Mouse (Mus musculus): ENCODE measurements around the gene Snx27.
A peak's percentile ranks its signal among the peaks of the same experiment; 100 is the strongest.

The Snx27 gene

GRCm38 (mm10) chr3:94582456-94582891 lies at the start of gene Snx27:
Gene Snx27 (minus strand): TSS chr3:94582716.
- peak; percentile 84 to 85 for DNase-seq

DNA sequence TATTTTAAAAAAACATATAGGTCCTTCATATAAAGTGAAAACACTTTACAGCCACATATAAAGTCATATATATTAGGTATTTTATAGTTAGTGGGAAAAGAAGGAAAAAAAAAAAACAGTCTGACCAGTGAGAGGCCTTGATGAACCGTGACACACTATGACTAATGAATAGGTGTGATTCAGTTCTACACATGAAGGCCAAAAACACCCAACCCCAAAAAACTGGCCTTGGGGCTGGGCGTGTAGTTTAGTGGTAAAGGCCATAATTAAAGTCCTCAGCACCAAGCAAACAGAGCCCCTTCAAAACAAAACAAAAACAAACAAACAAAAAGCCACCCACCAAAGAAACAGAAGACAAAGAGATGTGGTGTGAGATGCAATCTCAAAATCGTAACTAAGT lies 47.4 kb upstream of the Snx27 start:
- no peak for DNase-seq

- DNase-seq: no peak
Measured at GRCm38 (mm10) chr3:94628712-94629111, 46.2 kb upstream of the Snx27 start.

DNA sequence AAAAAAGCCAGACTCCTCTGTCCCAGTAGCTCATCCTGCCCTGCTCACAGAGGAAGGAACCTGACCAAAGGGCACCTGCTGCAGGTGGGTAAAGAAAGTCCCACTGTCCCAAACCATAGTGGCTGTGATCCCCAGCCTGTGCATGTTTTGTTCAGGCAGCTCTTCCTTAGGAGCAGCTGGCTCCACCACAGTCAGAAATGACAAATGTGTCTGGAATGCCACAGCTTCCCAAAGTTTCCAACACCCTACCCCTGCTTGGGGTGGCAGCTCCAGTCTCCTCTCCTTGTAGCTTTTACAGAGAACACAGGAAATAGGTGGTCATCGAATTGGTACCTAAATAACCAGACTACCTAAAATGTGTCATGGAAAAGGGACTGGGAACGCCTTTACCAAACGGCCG lies 41.8 kb upstream of the Snx27 start:
- no peak for DNase-seq

GRCm38 (mm10) chr3:94622550-94622949 lies 40.0 kb upstream of the Snx27 start:
- no peak for DNase-seq

DNA sequence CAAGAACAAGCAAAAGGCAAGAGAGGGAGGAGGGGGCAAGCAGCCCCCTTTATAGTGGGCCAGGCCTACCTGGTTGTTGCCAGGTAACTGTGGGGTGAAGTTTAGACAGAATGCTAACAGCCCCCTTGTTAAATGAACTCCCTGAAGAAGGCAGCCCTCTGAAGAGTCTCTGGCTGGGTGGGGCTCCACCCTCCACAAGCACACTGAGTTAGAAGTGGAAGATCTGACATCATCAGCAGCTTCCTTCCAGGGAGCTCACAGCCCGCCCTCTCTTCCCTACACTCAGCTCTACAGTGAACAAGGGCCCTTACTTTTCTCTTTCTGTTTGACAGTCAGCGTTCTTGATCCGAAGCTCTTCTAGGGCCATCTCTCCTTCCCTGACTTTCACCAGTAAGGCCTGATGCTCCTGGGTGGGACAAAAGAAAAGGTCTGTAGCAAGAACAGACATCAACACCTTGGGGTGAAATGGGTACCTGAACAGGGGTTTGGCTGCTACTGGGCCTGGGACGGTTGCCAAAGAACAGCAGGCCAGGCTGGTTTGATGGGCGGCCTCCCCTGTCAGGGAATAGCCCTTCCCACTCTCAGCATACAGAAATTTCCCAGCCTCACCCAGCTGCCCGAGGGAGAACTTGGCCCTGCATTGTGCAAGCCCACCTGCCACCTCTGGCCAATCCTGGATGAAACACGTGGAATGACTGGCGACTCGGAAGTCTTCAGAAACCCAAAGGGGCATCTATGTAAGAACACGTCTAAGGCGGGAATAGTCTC lies 39.4 kb upstream of the Snx27 start:
- DNase-seq: no peak

- DNase-seq: peak; percentile 70 to 71
Measured at GRCm38 (mm10) chr3:94616717-94617116, 34.2 kb upstream of the Snx27 start.

DNA sequence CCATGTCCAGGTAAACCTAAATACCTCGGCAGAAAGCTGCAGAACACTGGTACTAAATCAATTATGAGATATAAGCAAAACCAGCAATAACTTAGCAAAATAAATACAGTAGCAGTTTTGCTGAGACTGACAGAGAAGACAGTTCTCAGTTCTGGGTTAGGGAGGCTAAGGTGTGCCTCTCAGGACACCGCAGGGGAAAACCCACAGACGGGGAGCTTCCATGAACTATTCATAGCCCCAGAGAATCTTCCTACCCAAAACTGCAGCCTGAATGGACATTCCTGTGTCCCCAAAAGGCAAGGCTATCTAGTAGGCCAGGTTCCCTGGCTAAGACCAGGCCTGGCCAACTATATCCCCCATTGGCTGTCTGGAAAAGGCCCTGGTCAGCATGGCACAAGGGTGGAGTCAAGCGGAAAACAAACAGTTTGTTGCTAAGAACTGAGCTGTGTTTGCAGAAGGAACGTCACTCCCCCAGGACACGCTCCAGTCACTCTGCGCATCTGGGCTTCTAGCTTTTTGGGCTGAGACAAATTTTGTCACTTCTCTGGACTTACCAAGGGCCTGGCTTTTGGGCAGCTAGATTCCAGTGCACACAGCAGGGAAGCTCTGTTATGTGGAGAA lies 30.9 kb upstream of the Snx27 start:
- DNase-seq: no peak

- DNase-seq: no peak
Measured at GRCm38 (mm10) chr3:94612274-94612673, 29.8 kb upstream of the Snx27 start.

GRCm38 (mm10) chr3:94611834-94612233 lies 29.3 kb upstream of the Snx27 start:
- no peak for DNase-seq

GRCm38 (mm10) chr3:94611343-94611742 lies 28.8 kb upstream of the Snx27 start:
- DNase-seq: no peak

- DNase-seq: no peak
Measured at GRCm38 (mm10) chr3:94610581-94610980, 28.1 kb upstream of the Snx27 start.

DNA sequence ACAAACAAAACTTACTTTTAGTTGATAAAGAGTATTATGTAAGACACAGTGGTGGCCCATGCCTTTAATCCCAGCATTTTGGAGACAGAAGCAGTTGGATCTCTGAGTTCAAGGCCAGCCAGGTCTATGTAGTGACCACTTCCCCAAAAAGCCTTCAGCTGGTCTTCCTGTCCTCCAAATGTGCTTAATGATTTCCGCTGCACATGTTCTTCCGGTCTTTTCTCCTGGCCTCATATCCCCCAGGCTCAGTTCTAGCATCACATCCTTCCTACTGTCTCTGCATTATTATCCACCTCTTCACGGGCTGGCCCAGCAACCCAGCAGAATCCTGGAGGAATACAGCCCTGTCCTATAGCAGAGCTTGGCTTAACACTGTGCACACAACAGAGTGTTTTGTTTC lies 27.1 kb upstream of the Snx27 start:
- no peak for DNase-seq

- DNase-seq: peak; percentile 65 to 69
Measured at GRCm38 (mm10) chr3:94601959-94602358, 19.4 kb upstream of the Snx27 start.

DNA sequence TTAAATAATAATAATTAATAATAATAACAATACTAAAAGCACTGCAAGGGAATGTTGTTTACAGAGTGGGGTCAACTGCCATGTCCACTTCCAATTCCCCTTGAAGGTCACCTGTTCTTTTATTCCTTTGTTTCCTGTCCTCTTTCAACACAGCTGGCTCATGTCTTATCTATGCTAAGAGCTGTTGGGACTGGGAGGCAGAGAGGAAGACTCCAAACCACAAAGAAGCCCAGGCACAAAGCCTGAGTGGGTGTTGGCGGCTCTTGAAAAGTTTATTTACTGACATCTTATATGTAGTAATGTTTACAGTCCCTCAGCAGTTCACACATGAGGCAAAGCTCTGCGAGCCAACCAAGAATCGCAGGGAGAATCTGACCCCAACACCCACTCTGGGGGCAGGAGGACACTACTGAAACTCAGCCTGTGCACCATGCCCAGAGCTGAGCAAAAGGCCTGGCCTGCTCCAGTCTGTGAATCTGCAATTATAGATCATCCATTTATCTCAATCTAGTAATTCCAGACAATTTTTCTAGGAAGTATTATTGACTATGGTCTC lies 14.8 kb upstream of the Snx27 start:
- DNase-seq: no peak

DNA sequence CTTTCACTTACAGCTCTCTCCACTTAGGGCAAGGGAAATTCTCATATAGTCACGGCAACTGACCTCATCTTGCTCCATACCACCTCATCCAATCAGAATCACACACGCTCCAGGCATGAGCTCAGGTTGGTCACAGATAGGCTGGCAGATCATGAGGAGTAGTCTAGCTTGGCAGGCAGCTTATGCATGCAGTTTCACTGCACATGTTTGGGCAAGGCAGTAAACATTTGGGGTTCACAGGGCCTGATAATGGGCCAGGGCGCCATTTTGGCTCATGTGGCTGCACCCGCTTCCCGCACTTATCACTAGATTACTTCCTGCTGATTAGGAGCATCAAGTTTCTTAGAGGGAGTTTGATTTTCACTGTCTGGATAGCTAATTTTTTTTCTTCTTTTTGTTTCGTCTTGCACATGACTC lies 13.4 kb upstream of the Snx27 start:
- no peak for DNase-seq

GRCm38 (mm10) chr3:94591066-94591465 lies 8.6 kb upstream of the Snx27 start:
- no peak for DNase-seq

DNA sequence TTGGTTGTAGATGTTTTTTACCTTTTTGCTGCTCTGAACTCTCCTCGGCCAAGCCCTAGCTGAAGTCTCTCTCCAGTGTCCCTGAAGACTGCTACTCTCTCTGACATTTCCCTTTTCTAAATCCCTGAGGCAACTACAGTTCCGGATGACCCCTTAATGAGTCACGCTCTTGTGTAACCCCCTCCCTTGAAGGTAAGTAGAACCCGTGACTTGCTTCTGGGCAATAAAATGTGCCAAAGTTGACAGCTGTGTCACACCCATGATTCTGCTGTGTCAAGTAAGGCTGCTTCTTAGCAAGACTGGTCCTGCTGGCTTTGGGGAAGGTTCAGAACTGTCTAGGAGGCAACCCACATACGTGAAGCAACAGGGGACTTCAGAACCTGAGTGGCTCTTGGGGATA lies 5.4 kb upstream of the Snx27 start:
- DNase-seq: no peak

DNA sequence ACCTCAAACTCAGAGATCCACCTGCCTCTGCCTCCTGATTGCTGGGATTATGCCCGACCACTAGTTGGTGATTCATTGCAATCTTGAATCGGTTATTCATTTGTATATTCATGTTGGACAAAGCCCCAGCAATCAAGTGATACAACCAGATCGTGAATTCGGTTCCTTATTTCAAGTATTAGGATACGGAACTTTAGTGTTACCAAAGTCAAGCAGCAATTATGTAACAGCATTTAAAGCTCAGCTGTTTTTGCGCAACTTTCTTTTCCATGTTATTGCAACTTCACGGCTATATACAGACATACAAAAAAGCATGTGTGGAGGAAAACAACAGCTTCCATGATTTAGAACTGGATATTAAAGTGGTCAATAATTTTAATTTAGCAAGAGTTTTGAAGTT lies 428 bp upstream of the Snx27 start:
- no peak for DNase-seq

- no peak for DNase-seq
Measured at GRCm38 (mm10) chr3:94581793-94582455, 592 bp downstream of the Snx27 start.

GRCm38 (mm10) chr3:94581138-94581780 lies 1.3 kb downstream of the Snx27 start:
- peak; percentile 6 to 12 for DNase-seq

GRCm38 (mm10) chr3:94574506-94574905 lies 8.0 kb downstream of the Snx27 start:
- DNase-seq: no peak

DNA sequence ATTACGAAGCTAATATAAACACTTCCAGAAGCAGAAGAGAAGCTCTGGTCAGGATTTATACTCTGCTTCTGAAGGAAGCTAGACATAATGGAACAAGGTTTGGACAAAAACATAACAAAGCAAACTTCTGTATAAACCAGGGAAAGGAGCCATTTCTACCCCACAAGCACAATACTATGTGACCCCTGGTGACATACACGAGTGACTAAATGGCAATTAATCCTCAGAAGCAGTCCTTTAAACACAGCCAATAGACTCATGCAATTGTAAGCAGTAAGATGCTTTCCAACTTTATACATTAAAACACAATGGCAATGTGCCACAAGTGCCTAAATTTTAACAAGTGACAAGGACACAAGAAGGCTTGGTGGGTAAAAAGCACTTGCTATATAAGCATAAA lies 15.3 kb downstream of the Snx27 start:
- DNase-seq: no peak

Data from B cell, adult 2 months (primary cell).